Mouse (Mus musculus): ENCODE results near the gene Polg.

Gene Polg

GRCm38 (mm10) chr7:79465461-79466044 lies 609 bp downstream of the Polg start:
- in situ Hi-C loops (cut with MboI, MseI): no loop called here

GRCm38 (mm10) chr7:79464776-79465420 lies 1.3 kb downstream of the Polg start:
- in situ Hi-C loops (cut with MboI, MseI): no loop called here

- in situ Hi-C loops (cut with MboI, MseI): no loop called here
Measured at GRCm38 (mm10) chr7:79463376-79464077, 2.6 kb downstream of the Polg start.

GRCm38 (mm10) chr7:79461721-79462120 lies 4.4 kb downstream of the Polg start:
- in situ Hi-C loops (cut with MboI, MseI): no loop called here

- in situ Hi-C loops (cut with MboI, MseI): no loop called here
Measured at GRCm38 (mm10) chr7:79447486-79447885, 18.7 kb downstream of the Polg start.

- in situ Hi-C loops (cut with MboI, MseI): no loop called here
Measured at GRCm38 (mm10) chr7:79447048-79447447, 19.1 kb downstream of the Polg start.

DNA sequence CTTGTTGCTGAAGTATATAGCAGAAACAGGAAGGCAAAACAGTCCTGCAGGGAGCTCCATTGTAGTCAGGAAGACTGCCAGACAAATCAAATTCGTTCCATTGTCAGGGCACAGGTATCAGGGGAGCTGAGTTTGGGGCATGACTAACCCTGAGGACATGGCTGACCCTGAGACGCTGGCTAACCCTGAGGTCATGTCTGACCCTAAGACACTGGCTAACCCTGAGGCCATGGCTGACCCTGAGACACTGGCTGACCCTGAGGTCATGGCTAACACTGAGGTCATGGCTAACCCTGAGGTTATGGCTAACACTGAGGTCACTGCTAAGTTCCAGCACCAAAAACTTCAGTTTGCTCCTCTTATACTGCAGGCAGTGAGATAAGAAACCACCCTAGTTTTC lies 26.1 kb downstream of the Polg start:
- in situ Hi-C loops (cut with MboI, MseI): no loop called here

- in situ Hi-C loops (cut with MboI, MseI): no loop called here
Measured at GRCm38 (mm10) chr7:79428243-79428642, 37.9 kb downstream of the Polg start.

GRCm38 (mm10) chr7:79425804-79426203 lies 40.4 kb downstream of the Polg start:
- in situ Hi-C loops (cut with MboI, MseI): no loop called here

DNA sequence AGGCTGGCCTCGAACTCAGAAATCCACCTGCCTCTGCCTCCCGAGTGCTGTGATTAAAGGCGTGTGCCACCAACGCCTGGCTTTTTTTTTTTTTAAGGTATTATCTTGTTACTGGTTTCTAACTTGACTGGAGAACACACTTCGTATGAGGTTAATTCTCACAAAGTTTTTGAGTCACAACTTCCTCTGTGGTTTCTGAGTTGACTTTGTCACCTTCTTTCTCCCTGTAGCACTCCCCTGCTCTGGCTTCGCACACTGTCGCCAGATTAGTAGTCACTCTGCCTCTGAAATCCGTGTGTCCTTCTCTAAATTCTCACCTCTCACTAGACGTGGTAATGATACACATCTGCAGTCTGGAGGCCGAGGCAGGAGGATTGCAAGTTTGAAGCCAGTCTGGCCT lies 43.3 kb downstream of the Polg start:
- in situ Hi-C loops (cut with MboI, MseI): no loop called here

- in situ Hi-C loops (cut with MboI, MseI): no loop called here
Measured at GRCm38 (mm10) chr7:79419950-79420349, 46.2 kb downstream of the Polg start.

DNA sequence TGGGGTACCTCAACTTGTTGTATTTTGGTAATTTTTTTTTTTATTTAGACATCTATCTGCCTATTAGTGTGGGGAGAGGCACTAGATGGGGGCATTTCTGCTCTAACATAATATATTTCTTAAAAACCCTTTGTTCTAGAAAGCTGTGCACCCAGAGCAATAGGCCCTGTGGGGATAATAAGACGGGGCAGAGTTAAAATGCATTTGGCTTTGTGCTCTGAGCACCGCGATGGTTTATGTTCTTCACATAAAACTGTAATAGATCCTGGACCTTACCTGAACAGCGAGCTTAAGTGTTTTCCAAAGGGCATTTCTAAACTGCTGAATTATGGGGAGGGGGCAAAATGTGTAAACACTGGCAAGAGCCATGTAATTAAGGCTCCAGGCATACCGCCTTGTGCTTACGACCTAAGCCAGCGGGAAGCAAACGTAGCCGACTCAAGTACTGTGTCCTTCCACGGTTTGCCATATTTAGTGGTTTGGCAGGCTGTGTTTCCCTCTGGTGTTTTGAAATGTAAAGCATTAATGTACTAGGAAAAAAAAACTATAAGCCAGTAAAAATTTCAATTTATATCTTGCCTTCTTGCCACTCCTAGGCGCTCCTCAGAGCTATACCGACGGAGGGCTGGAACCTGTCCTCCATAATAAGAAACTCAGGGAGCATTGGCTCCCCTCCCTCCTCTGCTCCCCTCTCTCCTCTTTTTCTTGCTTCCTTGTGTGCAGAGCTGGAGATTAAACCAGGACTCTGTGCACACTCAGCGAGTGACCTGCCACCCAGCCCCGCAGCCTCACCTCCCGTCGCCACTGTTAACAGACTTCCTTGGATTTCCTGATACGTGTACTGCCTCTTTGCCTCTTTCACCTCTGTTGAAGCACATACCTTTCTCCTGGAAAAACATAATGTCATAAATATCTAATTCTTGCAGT lies 51.5 kb downstream of the Polg start:
- in situ Hi-C loops (cut with MboI, MseI): no loop called here

- in situ Hi-C loops (cut with MboI, MseI): no loop called here
Measured at GRCm38 (mm10) chr7:79400296-79400695, 65.9 kb downstream of the Polg start.

DNA sequence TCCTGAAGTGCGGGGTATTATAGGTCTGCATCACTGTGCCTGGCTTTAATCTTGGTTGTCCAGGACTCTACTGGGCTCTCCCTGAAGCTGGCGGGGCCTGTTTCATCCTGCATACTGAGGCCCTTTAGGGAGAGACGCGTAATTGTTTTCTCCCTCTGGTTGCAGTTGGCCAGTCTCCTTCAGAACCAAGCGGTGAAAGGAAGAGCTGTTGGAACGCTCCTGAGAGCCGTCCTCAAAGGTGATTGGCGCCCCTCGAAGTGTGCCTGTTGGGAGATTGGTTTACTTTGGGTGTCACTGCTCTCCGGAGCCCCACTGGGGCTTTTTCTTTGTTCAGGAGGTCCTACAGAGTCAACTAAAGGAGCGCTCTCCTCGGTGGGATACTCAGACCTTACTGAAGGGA lies 67.2 kb downstream of the Polg start:
- in situ Hi-C loops (cut with MboI, MseI): no loop called here

GRCm38 (mm10) chr7:79398426-79398825 lies 67.7 kb downstream of the Polg start:
- in situ Hi-C loops (cut with MboI, MseI): no loop called here

DNA sequence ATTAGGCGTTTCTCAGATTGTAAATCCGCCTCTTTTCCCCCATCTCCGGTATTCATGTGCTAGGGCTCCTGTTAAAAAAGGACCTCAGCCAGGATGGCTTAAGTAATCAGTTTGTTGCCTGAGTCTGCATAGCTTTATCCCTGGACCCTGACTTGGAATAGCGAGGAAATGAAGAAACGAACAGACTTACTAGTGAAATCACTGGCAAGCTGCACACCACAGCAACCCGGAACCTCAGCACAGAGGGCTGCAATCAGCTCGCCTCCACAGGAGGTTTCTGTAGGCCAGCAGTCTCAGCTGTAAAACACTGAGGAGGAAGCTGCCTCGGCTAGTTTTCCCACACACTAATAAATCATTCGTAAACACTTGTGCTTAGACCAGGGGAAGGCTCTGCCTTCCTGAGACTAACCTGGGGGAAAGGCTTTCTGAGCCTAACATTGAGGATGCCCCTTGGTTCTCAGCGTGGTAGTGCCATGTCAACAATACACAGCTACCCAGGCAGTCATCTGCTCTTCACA lies 68.7 kb downstream of the Polg start:
- in situ Hi-C loops (cut with MboI, MseI): no loop called here

Measured in regulatory T cell (primary cell).